Mouse (Mus musculus) liver, postnatal 0 days (tissue): ENCODE data around the gene Atp5s. TPM values are rescaled to one million over a fixed set of nuclear protein-coding genes. Genes with fewer than 3 reads are reported as not detected.

ENCODE experiments used
- ATAC-seq: fragments of 200-750 bp; cut with Nextera tagmentation; 2 replicates; pipeline ENCODE4 v1.8.0; 2017; ENCODE audit warnings: mild to moderate bottlenecking, moderate library complexity
- DNase-seq: peaks from one replicate; pipeline ENCODE4 v3.0.0-alpha.2; 2016
- H3K27ac ChIP-seq: fragments of 300-500 bp; sonication (generic); 2 replicates; pipeline ENCODE4 v1.5.1; 2014; ENCODE audit warnings: antibody characterized with exemption, moderate library complexity, mild to moderate bottlenecking, low read depth
- H3K27me3 ChIP-seq: fragments of 300-500 bp; sonication (generic); 2 replicates; pipeline ENCODE4 v1.6.1; 2014; ENCODE audit warnings: low read length, control low read depth, mixed read lengths; ENCODE audit not compliant: insufficient read depth
- H3K36me3 ChIP-seq: fragments of 300-500 bp; sonication (generic); replicated peaks from 2 replicates; pipeline ENCODE4 v1.6.1; 2014; ENCODE audit warnings: mild to moderate bottlenecking, control low read depth, low read length, moderate library complexity, mixed read lengths; ENCODE audit not compliant: insufficient read depth
- H3K4me1 ChIP-seq: fragments of 300-500 bp; sonication (generic); 2 replicates; pipeline ENCODE4 v1.6.1; 2014; ENCODE audit warnings: antibody characterized with exemption, mild to moderate bottlenecking, control low read depth; ENCODE audit not compliant: insufficient read depth
- H3K4me2 ChIP-seq: fragments of 300-500 bp; sonication (generic); 2 replicates; pipeline ENCODE4 v1.6.1; 2014; ENCODE audit warnings: low read depth, mild to moderate bottlenecking, low read length, moderate library complexity, mixed read lengths
- H3K4me3 ChIP-seq: fragments of 300-500 bp; sonication (generic); 2 replicates; pipeline ENCODE4 v1.5.1; 2014; ENCODE audit warnings: low read depth, low read length
- H3K9ac ChIP-seq: fragments of 300-500 bp; sonication (generic); replicated peaks from 2 replicates; pipeline ENCODE4 v1.6.1; 2014; ENCODE audit warnings: mild to moderate bottlenecking, moderate library complexity
- H3K9me3 ChIP-seq: fragments of 300-500 bp; sonication (generic); 2 replicates; pipeline ENCODE4 v1.6.1; 2016; ENCODE audit warnings: mild to moderate bottlenecking, control low read depth, low read length, mixed read lengths
- CTCF ChIP-seq: sonication (generic); IDR thresholded peaks from 2 replicates; pipeline ENCODE4 v1.5.1; 2016; ENCODE audit warnings: antibody characterized with exemption, low read depth
- EP300 ChIP-seq: IDR thresholded peaks from 2 replicates; pipeline ENCODE4 v1.6.1; 2016; ENCODE audit warnings: antibody characterized with exemption, low read depth, mild to moderate bottlenecking
- WGBS: fragments of 180-500 bp; shearing (Covaris S2); extraction: QIAGEN DNeasy Blood & Tissue Kit; methylation state at CpG from one replicate; pipeline ENCODE4 v1.1.7; 2014; ENCODE audit not compliant: insufficient replicate concordance; 5-methylcytosine and 5-hydroxymethylcytosine counted together
- polyA plus RNA-seq: library from polyadenylated mRNA; unstranded; fragments of >200 nt; fragmentation: Nextera tagmentation; extraction: Ambion mirVana; gene quantifications from 2 replicates; pipeline ENCODE4 v1.2.1, GENCODE M21; 2015

Gene Atp5s
- polyA plus RNA-seq, 1 experiment from 2014 or later, result 18.3 TPM

- Histone ChIP-seq H3K4me2 (no peak overlapping the region), H3K9ac (no peak overlapping the region), H3K27ac (no peak overlapping the region), H3K36me3 (no peaks in the 10 kb centered on the region), H3K27me3 (no peaks in the 10 kb centered on the region), H3K4me1 (peaks cover 25% of the 10 kb centered on the region), H3K4me3 (no peak overlapping the region), H3K9me3 (no peaks in the 10 kb centered on the region)
- TF ChIP-seq CTCF (no peak), EP300 (no peak)
- DNase-seq, result no peak
- WGBS, result 93% methylated on average over 8 of the region's 8 CpGs
- ATAC-seq, result no peak
These were observed 56.7 kb downstream of the Atp5s start for GRCm38 (mm10) chr12:69781480-69781879.

GRCm38 (mm10) chr12:69781935-69782650 lies 57.3 kb downstream of the Atp5s start:
- TF ChIP-seq EP300 (no peak), CTCF (no peak)
- H3K4me3 ChIP-seq, result no peak overlapping the region
- peaks cover 19% of the 10 kb centered on the region for H3K4me1 ChIP-seq
- H3K27me3 ChIP-seq, result no peaks in the 10 kb centered on the region
- peak overlapping the region; percentile 81; the same call in 1 of the 2 replicates for H3K27ac ChIP-seq
- H3K9ac ChIP-seq, result peak overlapping the region; percentile 50
- WGBS, result 73% methylated on average over 10 of the region's 10 CpGs
- H3K9me3 ChIP-seq, result no peaks in the 10 kb centered on the region
- ATAC-seq (no peak), DNase-seq (peak; percentile 33)
- H3K36me3 ChIP-seq, result no peaks in the 10 kb centered on the region
- H3K4me2 ChIP-seq, result peak overlapping the region; percentile 61; the same call in 1 of the 2 replicates

GRCm38 (mm10) chr12:69783247-69784025 lies 58.7 kb downstream of the Atp5s start:
- Histone ChIP-seq H3K36me3 (no peaks in the 10 kb centered on the region), H3K9ac (peak overlapping the region; percentile 41; the same call in 1 of the 2 replicates), H3K9me3 (no peaks in the 10 kb centered on the region), H3K4me2 (peak overlapping the region; percentile 61), H3K27ac (peak overlapping the region; percentile 81), H3K4me3 (peak overlapping the region; percentile 2; the same call in 1 of the 2 replicates), H3K27me3 (no peaks in the 10 kb centered on the region), H3K4me1 (peaks cover 20% of the 10 kb centered on the region)
- ATAC-seq (peak; percentile 97), DNase-seq (peak; percentile 66)
- 46% methylated on average over 6 of the region's 6 CpGs for WGBS
- TF ChIP-seq CTCF (no peak), EP300 (peak; percentile 98)

DNA sequence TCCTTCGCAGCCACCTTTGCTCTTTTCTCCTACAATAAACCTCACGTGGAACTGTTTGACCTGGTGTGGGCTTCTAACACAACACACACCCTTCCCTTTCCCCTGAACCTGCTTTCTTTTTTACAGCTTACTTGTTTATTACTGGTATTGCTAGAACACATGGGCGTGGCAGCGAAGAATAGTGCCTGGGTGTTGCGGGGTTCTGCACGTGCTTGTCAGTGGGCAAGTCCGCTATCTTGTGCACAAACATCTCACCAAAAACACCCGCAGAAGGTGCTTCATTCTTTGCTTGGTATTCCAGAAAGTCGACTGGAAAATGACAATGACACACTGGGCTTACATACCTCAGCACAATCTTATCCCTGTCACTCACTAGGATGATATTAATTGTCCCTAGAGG lies 60.7 kb downstream of the Atp5s start:
- Histone ChIP-seq H3K4me1 (peaks cover 26% of the 10 kb centered on the region), H3K4me2 (no peak overlapping the region), H3K27me3 (0 out of 2 replicates have a peak, but pooled peaks cover 3% of the 10 kb centered on the region), H3K36me3 (no peaks in the 10 kb centered on the region), H3K9me3 (no peaks in the 10 kb centered on the region), H3K4me3 (no peak overlapping the region), H3K9ac (no peak overlapping the region), H3K27ac (no peak overlapping the region)
- DNase-seq (no peak), ATAC-seq (no peak)
- no peak for TF ChIP-seq CTCF
- TF ChIP-seq EP300, result no peak
- 73% methylated on average over 9 of the region's 9 CpGs for WGBS

DNA sequence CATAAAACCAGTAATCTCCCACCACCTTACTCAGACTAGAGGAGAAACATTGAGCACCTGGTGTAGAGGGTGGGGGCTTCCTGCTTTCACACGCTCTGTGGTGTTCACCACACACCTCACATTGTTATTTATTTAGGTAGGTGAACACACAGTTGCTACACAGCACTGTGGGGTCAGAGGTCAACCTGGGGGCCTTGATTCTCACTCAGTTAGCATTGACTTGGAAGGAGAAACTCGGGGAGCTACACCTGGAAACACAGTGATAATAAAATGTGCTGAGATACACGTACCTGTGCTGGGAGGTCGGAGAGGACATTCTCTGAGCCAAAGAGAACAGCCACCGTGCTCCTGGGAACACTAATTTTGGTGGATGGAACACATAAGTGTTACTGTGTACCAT lies 63.6 kb downstream of the Atp5s start:
- no peak for DNase-seq
- WGBS, result 63% methylated on average over 5 of the region's 5 CpGs

GRCm38 (mm10) chr12:69789766-69790529 lies 65.2 kb downstream of the Atp5s start:
- H3K4me2 ChIP-seq, result peak overlapping the region; percentile 95
- no peaks in the 10 kb centered on the region for H3K9me3 ChIP-seq
- peaks cover 16% of the 10 kb centered on the region for H3K4me1 ChIP-seq
- peak overlapping the region; percentile 60 for H3K9ac ChIP-seq
- peak overlapping the region; percentile 53 for H3K4me3 ChIP-seq
- H3K36me3 ChIP-seq, result no peaks in the 10 kb centered on the region
- DNase-seq (no peak), ATAC-seq (peak; percentile 40)
- H3K27ac ChIP-seq, result no peak overlapping the region
- 37% methylated on average over 27 of the region's 27 CpGs for WGBS
- H3K27me3 ChIP-seq, result 0 out of 2 replicates have a peak, but pooled peaks cover 3% of the 10 kb centered on the region
- TF ChIP-seq EP300, result no peak
- no peak for TF ChIP-seq CTCF

More for the DNA sequence above, 63.6 kb downstream of the Atp5s start:
- no peak for ATAC-seq
- Histone ChIP-seq H3K36me3 (no peaks in the 10 kb centered on the region), H3K27me3 (0 out of 2 replicates have a peak, but pooled peaks cover 3% of the 10 kb centered on the region), H3K9ac (no peak overlapping the region), H3K9me3 (no peaks in the 10 kb centered on the region), H3K4me3 (no peak overlapping the region), H3K4me2 (no peak overlapping the region), H3K4me1 (peaks cover 18% of the 10 kb centered on the region), H3K27ac (no peak overlapping the region)
- TF ChIP-seq EP300, result no peak
- no peak for TF ChIP-seq CTCF
